Mouse (Mus musculus): ENCODE data around the gene Foxl2. TPM values are rescaled to one million over a fixed set of nuclear protein-coding genes. Genes with fewer than 3 reads are reported as not detected.

Gene Foxl2
- 0.43 and 0.45 TPM in 2 replicates for polyA plus RNA-seq (2015; fragmentation: Nextera tagmentation; extraction: Ambion mirVana)

- no peaks in the 10 kb centered on the region for H3K36me3 ChIP-seq (ENCODE audit: control insufficient read depth, insufficient read depth)
- H3K27ac ChIP-seq (ENCODE audit: low read length) = 0 out of 2 replicates have a peak within 1 kb of the TSS, but pooled peaks have one; percentile 23
- H3K4me1 ChIP-seq (replicated peaks; ENCODE audit: control insufficient read depth, insufficient read depth, low read length) = peaks cover 34% of the 10 kb centered on the region
- H3K27me3 ChIP-seq (replicated peaks; ENCODE audit: control insufficient read depth, insufficient read depth, low read length) = peaks cover 73% of the 10 kb centered on the region
- under 1% methylated on average over 55 of the region's 58 CpGs for WGBS
- H3K4me2 ChIP-seq (ENCODE audit: low read length) = peak within 1 kb of the TSS; percentile 65
- peak within 1 kb of the TSS; percentile 25 for H3K9ac ChIP-seq (replicated peaks; ENCODE audit: low read depth, low read length)
- ATAC-seq = peak; percentile 49
- peak within 1 kb of the TSS; percentile 43 for H3K4me3 ChIP-seq (replicated peaks; ENCODE audit: low read length)
- H3K9me3 ChIP-seq (ENCODE audit: control insufficient read depth, low read length) = no peaks in the 10 kb centered on the region
Measured at GRCm38 (mm10) chr9:98955103-98955715, at the start of gene Foxl2. Gene Foxl2, plus strand, starts transcription at chr9:98955288.

- Histone ChIP-seq H3K4me3 (replicated peaks; ENCODE audit: low read length) (no peak overlapping the region), H3K27ac (ENCODE audit: low read length) (no peak overlapping the region), H3K9me3 (ENCODE audit: control insufficient read depth, low read length) (no peaks in the 10 kb centered on the region), H3K4me1 (replicated peaks; ENCODE audit: control insufficient read depth, insufficient read depth, low read length) (peaks cover 3% of the 10 kb centered on the region; the same call in 1 of the 2 replicates), H3K27me3 (replicated peaks; ENCODE audit: control insufficient read depth, insufficient read depth, low read length) (no peaks in the 10 kb centered on the region), H3K36me3 (ENCODE audit: control insufficient read depth, insufficient read depth) (no peaks in the 10 kb centered on the region), H3K4me2 (ENCODE audit: low read length) (no peak overlapping the region), H3K9ac (replicated peaks; ENCODE audit: low read depth, low read length) (no peak overlapping the region)
- ATAC-seq = no peak
- WGBS = 96% methylated on average over 5 of the region's 5 CpGs
Measured at GRCm38 (mm10) chr9:98920629-98921523, 34.2 kb upstream of the Foxl2 start.

GRCm38 (mm10) chr9:98923119-98923518 is 32.0 kb upstream of the Foxl2 start:
- no peak overlapping the region for H3K4me2 ChIP-seq (ENCODE audit: low read length)
- 13% methylated on average over 6 of the region's 6 CpGs for WGBS
- peaks cover 3% of the 10 kb centered on the region; the same call in 1 of the 2 replicates for H3K4me1 ChIP-seq (replicated peaks; ENCODE audit: control insufficient read depth, insufficient read depth, low read length)
- no peak overlapping the region for H3K27ac ChIP-seq (ENCODE audit: low read length)
- H3K9me3 ChIP-seq (ENCODE audit: control insufficient read depth, low read length) = no peaks in the 10 kb centered on the region
- no peak overlapping the region for H3K4me3 ChIP-seq (replicated peaks; ENCODE audit: low read length)
- H3K36me3 ChIP-seq (ENCODE audit: control insufficient read depth, insufficient read depth) = no peaks in the 10 kb centered on the region
- ATAC-seq = no peak
- no peak overlapping the region for H3K9ac ChIP-seq (replicated peaks; ENCODE audit: low read depth, low read length)
- no peaks in the 10 kb centered on the region for H3K27me3 ChIP-seq (replicated peaks; ENCODE audit: control insufficient read depth, insufficient read depth, low read length)

- H3K4me2 ChIP-seq (ENCODE audit: low read length) = no peak overlapping the region
- ATAC-seq = no peak
- H3K4me3 ChIP-seq (replicated peaks; ENCODE audit: low read length) = no peak overlapping the region
- H3K36me3 ChIP-seq (ENCODE audit: control insufficient read depth, insufficient read depth) = no peaks in the 10 kb centered on the region
- 52% methylated on average over 6 of the region's 6 CpGs for WGBS
- H3K9ac ChIP-seq (replicated peaks; ENCODE audit: low read depth, low read length) = no peak overlapping the region
- H3K4me1 ChIP-seq (replicated peaks; ENCODE audit: control insufficient read depth, insufficient read depth, low read length) = peaks cover 3% of the 10 kb centered on the region; the same call in 1 of the 2 replicates
- no peak overlapping the region for H3K27ac ChIP-seq (ENCODE audit: low read length)
- no peaks in the 10 kb centered on the region for H3K9me3 ChIP-seq (ENCODE audit: control insufficient read depth, low read length)
- no peaks in the 10 kb centered on the region for H3K27me3 ChIP-seq (replicated peaks; ENCODE audit: control insufficient read depth, insufficient read depth, low read length)
Measured at GRCm38 (mm10) chr9:98924183-98924582, 30.9 kb upstream of the Foxl2 start.

DNA sequence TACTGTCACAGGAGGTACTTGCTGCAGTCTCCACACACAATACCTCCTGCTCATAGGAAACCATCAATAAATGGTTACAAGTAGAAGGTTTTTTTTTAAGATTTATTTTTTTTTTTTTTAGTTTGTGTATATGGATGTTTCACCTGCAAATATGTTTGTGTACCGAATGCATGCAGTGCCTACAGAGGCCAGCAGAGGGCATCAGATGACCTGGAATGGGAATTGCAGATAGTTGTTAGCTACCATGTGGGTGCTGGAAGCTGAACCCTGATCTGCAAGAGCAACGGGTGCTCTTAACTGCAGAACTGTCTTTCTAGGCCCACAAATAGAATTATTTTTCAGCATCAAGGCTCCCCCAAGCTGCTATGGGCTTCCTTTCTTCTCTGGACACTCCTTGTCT is 25.6 kb upstream of the Foxl2 start:
- Histone ChIP-seq H3K27ac (ENCODE audit: low read length) (no peak overlapping the region), H3K4me3 (replicated peaks; ENCODE audit: low read length) (no peak overlapping the region), H3K9me3 (ENCODE audit: control insufficient read depth, low read length) (peaks cover 4% of the 10 kb centered on the region; the same call in 1 of the 2 replicates), H3K27me3 (replicated peaks; ENCODE audit: control insufficient read depth, insufficient read depth, low read length) (no peaks in the 10 kb centered on the region), H3K4me2 (ENCODE audit: low read length) (no peak overlapping the region), H3K4me1 (replicated peaks; ENCODE audit: control insufficient read depth, insufficient read depth, low read length) (no peaks in the 10 kb centered on the region), H3K36me3 (ENCODE audit: control insufficient read depth, insufficient read depth) (no peaks in the 10 kb centered on the region), H3K9ac (replicated peaks; ENCODE audit: low read depth, low read length) (no peak overlapping the region)
- WGBS = 93% methylated on average over 2 of the region's 2 CpGs
- ATAC-seq = no peak

DNA sequence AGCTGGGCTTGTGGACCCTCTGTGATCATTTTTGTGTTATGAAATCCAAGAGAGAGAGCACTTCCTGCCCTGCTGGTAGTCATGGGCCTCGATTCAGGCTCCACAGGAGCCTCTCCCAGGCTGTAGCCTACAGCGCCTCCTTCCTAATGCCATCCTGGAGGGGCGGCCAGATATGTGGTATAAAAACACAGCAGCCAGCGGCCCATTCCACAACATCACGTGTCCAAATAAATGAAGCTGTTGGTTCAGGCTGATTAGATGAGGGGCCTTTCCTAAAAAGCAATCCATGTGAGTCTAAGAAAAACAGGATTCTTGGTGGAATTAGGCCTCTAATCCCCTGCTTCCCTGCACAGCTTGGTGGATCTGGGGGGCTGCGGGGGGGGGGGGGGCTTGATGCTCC is 22.2 kb upstream of the Foxl2 start:
- no peak overlapping the region for H3K4me2 ChIP-seq (ENCODE audit: low read length)
- no peaks in the 10 kb centered on the region for H3K4me1 ChIP-seq (replicated peaks; ENCODE audit: control insufficient read depth, insufficient read depth, low read length)
- ATAC-seq = no peak
- no peaks in the 10 kb centered on the region for H3K27me3 ChIP-seq (replicated peaks; ENCODE audit: control insufficient read depth, insufficient read depth, low read length)
- H3K9me3 ChIP-seq (ENCODE audit: control insufficient read depth, low read length) = peaks cover 4% of the 10 kb centered on the region; the same call in 1 of the 2 replicates
- WGBS = 11% methylated on average over 6 of the region's 6 CpGs
- H3K4me3 ChIP-seq (replicated peaks; ENCODE audit: low read length) = no peak overlapping the region
- no peak overlapping the region for H3K9ac ChIP-seq (replicated peaks; ENCODE audit: low read depth, low read length)
- H3K27ac ChIP-seq (ENCODE audit: low read length) = no peak overlapping the region
- no peaks in the 10 kb centered on the region for H3K36me3 ChIP-seq (ENCODE audit: control insufficient read depth, insufficient read depth)

DNA sequence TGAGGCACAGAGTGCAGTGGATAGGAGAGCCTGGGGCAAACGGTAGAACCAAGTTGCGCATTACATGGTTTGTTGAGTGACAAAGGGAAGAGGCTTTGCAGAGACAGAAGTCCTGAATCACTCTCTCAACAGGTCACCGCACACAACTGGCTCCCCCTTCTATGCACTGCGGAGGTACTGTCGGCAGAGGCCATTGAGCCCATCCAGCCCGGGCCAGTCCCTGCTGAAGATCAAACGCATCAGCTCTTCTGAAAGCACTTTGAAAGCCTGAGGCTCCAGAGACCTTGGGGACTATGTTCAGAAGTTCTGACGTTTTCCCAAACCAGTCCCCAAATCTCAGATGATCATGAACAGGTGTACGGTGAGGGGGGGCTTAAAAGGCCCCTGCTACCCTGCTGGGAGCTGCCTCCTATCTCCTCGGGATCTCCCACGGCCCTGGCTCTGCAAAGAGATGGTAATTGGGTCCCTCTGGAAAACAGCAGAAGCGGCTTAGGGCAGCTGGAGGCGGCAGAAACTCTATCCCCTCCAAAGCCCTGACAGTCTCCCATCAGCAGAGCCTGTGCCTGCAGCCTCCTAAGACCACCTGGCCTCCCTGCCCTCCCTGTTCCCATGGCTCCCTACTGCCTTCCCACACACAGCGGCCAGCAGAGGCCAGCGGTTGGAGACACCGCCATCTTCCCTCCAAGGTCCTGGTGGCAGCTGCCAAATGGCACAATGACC is 19.7 kb upstream of the Foxl2 start:
- ATAC-seq = no peak
- Histone ChIP-seq H3K4me2 (ENCODE audit: low read length) (no peak overlapping the region), H3K9me3 (ENCODE audit: control insufficient read depth, low read length) (no peaks in the 10 kb centered on the region), H3K9ac (replicated peaks; ENCODE audit: low read depth, low read length) (no peak overlapping the region), H3K4me3 (replicated peaks; ENCODE audit: low read length) (no peak overlapping the region), H3K36me3 (ENCODE audit: control insufficient read depth, insufficient read depth) (no peaks in the 10 kb centered on the region), H3K27me3 (replicated peaks; ENCODE audit: control insufficient read depth, insufficient read depth, low read length) (no peaks in the 10 kb centered on the region), H3K27ac (ENCODE audit: low read length) (no peak overlapping the region), H3K4me1 (replicated peaks; ENCODE audit: control insufficient read depth, insufficient read depth, low read length) (no peaks in the 10 kb centered on the region)
- WGBS = 19% methylated on average over 16 of the region's 16 CpGs

DNA sequence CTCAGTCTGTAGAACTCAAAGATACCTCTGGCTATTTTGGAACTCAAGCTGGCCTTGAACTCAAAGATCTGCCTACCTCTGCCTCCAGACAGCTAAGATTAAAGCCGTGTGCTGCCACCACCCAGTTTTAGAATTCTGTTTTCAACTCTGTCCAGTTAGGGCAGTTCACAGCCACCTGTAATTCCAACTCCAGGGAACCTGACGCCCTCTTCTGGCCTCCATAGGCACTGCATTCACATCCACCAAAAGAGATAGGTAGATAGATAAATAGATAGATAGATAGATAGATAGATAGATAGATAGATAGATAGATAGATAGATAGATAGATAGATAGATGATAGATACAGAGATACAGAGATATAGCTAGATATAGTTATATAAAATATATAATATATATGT is 15.8 kb upstream of the Foxl2 start:
- 17% methylated on average over 2 of the region's 2 CpGs for WGBS
- no peaks in the 10 kb centered on the region for H3K4me1 ChIP-seq (replicated peaks; ENCODE audit: control insufficient read depth, insufficient read depth, low read length)
- ATAC-seq = no peak
- H3K27ac ChIP-seq (ENCODE audit: low read length) = no peak overlapping the region
- H3K9me3 ChIP-seq (ENCODE audit: control insufficient read depth, low read length) = no peaks in the 10 kb centered on the region
- H3K27me3 ChIP-seq (replicated peaks; ENCODE audit: control insufficient read depth, insufficient read depth, low read length) = no peaks in the 10 kb centered on the region
- no peak overlapping the region for H3K4me3 ChIP-seq (replicated peaks; ENCODE audit: low read length)
- no peak overlapping the region for H3K4me2 ChIP-seq (ENCODE audit: low read length)
- H3K36me3 ChIP-seq (ENCODE audit: control insufficient read depth, insufficient read depth) = no peaks in the 10 kb centered on the region
- H3K9ac ChIP-seq (replicated peaks; ENCODE audit: low read depth, low read length) = no peak overlapping the region
